Mouse (Mus musculus) lung, embryonic 15.5 days (tissue): ENCODE results near the gene Ccdc141. TPM values are rescaled to one million over a fixed set of nuclear protein-coding genes. Genes with fewer than 3 reads are reported as not detected.

ENCODE experiments used
- ATAC-seq: fragments of 200-750 bp; cut with Nextera tagmentation; 2 replicates; pipeline ENCODE4 v1.8.0; 2017; ENCODE audit warnings: moderate number of reproducible peaks, borderline replicate concordance; ENCODE audit not compliant: low FRiP score, low TSS enrichment; ENCODE audit errors: extremely low read depth
- H3K27ac ChIP-seq: fragments of 300-500 bp; sonication (generic); 2 replicates; pipeline ENCODE4 v1.5.1; 2015; ENCODE audit warnings: moderate library complexity, mild to moderate bottlenecking, inconsistent platforms
- H3K27me3 ChIP-seq: fragments of 300-500 bp; sonication (generic); 2 replicates; pipeline ENCODE4 v1.6.1; 2015; ENCODE audit warnings: inconsistent platforms
- H3K36me3 ChIP-seq: fragments of 300-500 bp; sonication (generic); 2 replicates; pipeline ENCODE4 v1.6.1; 2015; ENCODE audit warnings: inconsistent platforms
- H3K4me1 ChIP-seq: fragments of 300-500 bp; sonication (generic); 2 replicates; pipeline ENCODE4 v1.6.1; 2015; ENCODE audit warnings: inconsistent platforms
- H3K4me2 ChIP-seq: fragments of 300-500 bp; sonication (generic); 2 replicates; pipeline ENCODE4 v1.6.1; 2015; ENCODE audit warnings: inconsistent platforms, mild to moderate bottlenecking, moderate library complexity
- H3K4me3 ChIP-seq: fragments of 300-500 bp; sonication (generic); 2 replicates; pipeline ENCODE4 v1.5.1; 2015; ENCODE audit warnings: mild to moderate bottlenecking, inconsistent platforms
- H3K9ac ChIP-seq: fragments of 300-500 bp; sonication (generic); 2 replicates; pipeline ENCODE4 v1.6.1; 2015; ENCODE audit warnings: inconsistent platforms
- H3K9me3 ChIP-seq: fragments of 300-500 bp; sonication (generic); 2 replicates; pipeline ENCODE4 v1.6.1; 2016; ENCODE audit warnings: inconsistent platforms
- WGBS: fragments of 180-500 bp; shearing (Covaris S2); methylation state at CpG from one replicate; pipeline ENCODE4 v1.1.7; 2015; 5-methylcytosine and 5-hydroxymethylcytosine counted together
- polyA plus RNA-seq: library from polyadenylated mRNA; unstranded; fragments of >200 nt; fragmentation: Nextera tagmentation; extraction: Ambion mirVana; gene quantifications from 2 replicates; pipeline ENCODE4 v1.2.1, GENCODE M21; 2015

Ccdc141 gene
- polyA plus RNA-seq, 1 experiment from 2014 or later, result 19.6 TPM

- ATAC-seq, result no peak
- Histone ChIP-seq H3K27me3 (no peaks in the 10 kb centered on the region), H3K27ac (no peak overlapping the region), H3K9ac (no peak overlapping the region), H3K9me3 (no peaks in the 10 kb centered on the region), H3K4me2 (no peak overlapping the region), H3K36me3 (no peaks in the 10 kb centered on the region), H3K4me1 (no peaks in the 10 kb centered on the region), H3K4me3 (no peak overlapping the region)
- WGBS, result 37% methylated on average over 2 of the region's 2 CpGs
Measured at GRCm38 (mm10) chr2:77114335-77114734, 56.1 kb downstream of the Ccdc141 start.

- Histone ChIP-seq H3K4me1 (no peaks in the 10 kb centered on the region), H3K27me3 (no peaks in the 10 kb centered on the region), H3K27ac (no peak overlapping the region), H3K4me3 (no peak overlapping the region), H3K36me3 (no peaks in the 10 kb centered on the region), H3K9ac (no peak overlapping the region), H3K9me3 (no peaks in the 10 kb centered on the region), H3K4me2 (no peak overlapping the region)
- no peak for ATAC-seq
- WGBS, result 60% methylated on average over 8 of the region's 8 CpGs
Measured at GRCm38 (mm10) chr2:77113867-77114266, 56.6 kb downstream of the Ccdc141 start.

- Histone ChIP-seq H3K4me1 (no peaks in the 10 kb centered on the region), H3K4me3 (no peak overlapping the region), H3K9me3 (no peaks in the 10 kb centered on the region), H3K27ac (no peak overlapping the region), H3K36me3 (no peaks in the 10 kb centered on the region), H3K9ac (no peak overlapping the region), H3K27me3 (no peaks in the 10 kb centered on the region), H3K4me2 (no peak overlapping the region)
- ATAC-seq, result no peak
- WGBS, result 83% methylated on average over 5 of the region's 5 CpGs
Measured at GRCm38 (mm10) chr2:77113026-77113425, 57.4 kb downstream of the Ccdc141 start.

DNA sequence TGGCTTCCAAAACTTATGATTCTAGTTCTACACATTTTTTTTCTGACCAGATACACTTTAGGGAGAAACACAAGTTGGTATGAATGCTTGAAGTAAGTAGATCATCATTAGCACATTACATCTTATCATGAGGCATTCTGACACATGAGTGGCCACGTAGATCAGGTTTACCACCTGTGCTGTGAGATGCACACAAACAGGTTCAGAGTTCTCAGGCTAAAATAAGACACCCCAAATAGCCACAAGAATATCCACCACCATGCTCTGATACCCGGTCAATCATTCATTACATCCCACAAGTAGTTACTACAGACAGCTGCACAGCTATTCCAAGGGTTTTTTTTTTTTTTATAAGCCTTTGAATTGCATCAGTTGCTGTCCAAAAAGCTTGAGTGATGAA lies 59.3 kb downstream of the Ccdc141 start:
- no peak for ATAC-seq
- Histone ChIP-seq H3K27ac (no peak overlapping the region), H3K4me1 (peaks cover 5% of the 10 kb centered on the region; the same call in 1 of the 2 replicates), H3K36me3 (no peaks in the 10 kb centered on the region), H3K27me3 (no peaks in the 10 kb centered on the region), H3K9ac (no peak overlapping the region), H3K4me2 (no peak overlapping the region), H3K4me3 (no peak overlapping the region), H3K9me3 (no peaks in the 10 kb centered on the region)
- 82% methylated on average over 2 of the region's 2 CpGs for WGBS

- Histone ChIP-seq H3K27me3 (no peaks in the 10 kb centered on the region), H3K9ac (no peak overlapping the region), H3K4me3 (no peak overlapping the region), H3K4me1 (peaks cover 8% of the 10 kb centered on the region; the same call in 1 of the 2 replicates), H3K9me3 (no peaks in the 10 kb centered on the region), H3K36me3 (no peaks in the 10 kb centered on the region), H3K4me2 (no peak overlapping the region), H3K27ac (no peak overlapping the region)
- ATAC-seq, result no peak
- WGBS, result 72% methylated on average over 4 of the region's 4 CpGs
Measured at GRCm38 (mm10) chr2:77110365-77110764, 60.1 kb downstream of the Ccdc141 start.

- Histone ChIP-seq H3K36me3 (no peaks in the 10 kb centered on the region), H3K27me3 (no peaks in the 10 kb centered on the region), H3K4me2 (no peak overlapping the region), H3K27ac (no peak overlapping the region), H3K4me1 (peaks cover 8% of the 10 kb centered on the region; the same call in 1 of the 2 replicates), H3K9me3 (no peaks in the 10 kb centered on the region), H3K9ac (no peak overlapping the region), H3K4me3 (no peak overlapping the region)
- WGBS, result 75% methylated on average over 8 of the region's 8 CpGs
- no peak for ATAC-seq
Measured at GRCm38 (mm10) chr2:77109506-77110123, 60.8 kb downstream of the Ccdc141 start.

GRCm38 (mm10) chr2:77108562-77108961 lies 61.9 kb downstream of the Ccdc141 start:
- H3K9me3 ChIP-seq, result no peaks in the 10 kb centered on the region
- H3K4me3 ChIP-seq, result no peak overlapping the region
- H3K27me3 ChIP-seq, result no peaks in the 10 kb centered on the region
- no peak overlapping the region for H3K27ac ChIP-seq
- no peak for ATAC-seq
- peaks cover 8% of the 10 kb centered on the region; the same call in 1 of the 2 replicates for H3K4me1 ChIP-seq
- WGBS, result 59% methylated on average over 5 of the region's 5 CpGs
- H3K4me2 ChIP-seq, result no peak overlapping the region
- no peak overlapping the region for H3K9ac ChIP-seq
- no peaks in the 10 kb centered on the region for H3K36me3 ChIP-seq

GRCm38 (mm10) chr2:77106150-77106549 lies 64.3 kb downstream of the Ccdc141 start:
- H3K4me3 ChIP-seq, result no peak overlapping the region
- no peak for ATAC-seq
- peaks cover 8% of the 10 kb centered on the region; the same call in 1 of the 2 replicates for H3K4me1 ChIP-seq
- no peaks in the 10 kb centered on the region for H3K36me3 ChIP-seq
- peak overlapping the region; percentile 4; the same call in 1 of the 2 replicates for H3K27ac ChIP-seq
- no peak overlapping the region for H3K4me2 ChIP-seq
- H3K9me3 ChIP-seq, result no peaks in the 10 kb centered on the region
- WGBS, result 80% methylated on average over 3 of the region's 3 CpGs
- H3K27me3 ChIP-seq, result no peaks in the 10 kb centered on the region
- H3K9ac ChIP-seq, result no peak overlapping the region

DNA sequence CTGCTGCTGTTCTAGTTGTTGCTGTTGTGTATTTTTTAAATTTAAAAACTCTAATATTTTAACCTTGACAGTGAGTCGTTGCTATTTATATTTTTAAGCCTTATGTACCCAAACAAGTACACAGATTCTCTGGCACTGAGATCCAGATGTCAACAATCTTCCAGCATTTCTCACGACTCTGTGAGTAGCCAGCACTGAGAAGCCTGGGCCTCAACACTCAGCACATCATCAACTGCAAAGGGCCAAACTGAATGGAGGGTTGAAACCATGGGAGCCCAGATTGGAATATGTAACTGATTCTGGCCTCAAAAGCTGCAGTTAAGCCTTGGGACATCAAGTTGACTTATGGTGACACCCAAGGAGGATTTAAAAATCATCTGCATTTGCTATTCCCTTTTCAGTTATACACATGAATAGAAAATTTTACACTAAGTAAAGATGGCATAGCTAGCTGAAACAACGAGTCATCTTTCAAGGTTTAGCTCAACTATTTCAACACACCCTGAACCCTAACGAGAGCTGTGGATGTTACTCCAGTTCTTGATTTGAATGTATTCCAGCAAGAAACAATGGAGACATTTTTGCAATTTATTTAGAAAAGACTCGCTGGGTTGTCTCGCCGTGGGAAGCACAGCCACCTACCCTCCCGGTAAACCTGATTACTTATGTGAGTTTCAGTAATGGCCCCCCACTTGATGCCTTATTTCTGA lies 65.3 kb downstream of the Ccdc141 start:
- 67% methylated on average over 8 of the region's 8 CpGs for WGBS
- H3K4me3 ChIP-seq, result no peak overlapping the region
- H3K27me3 ChIP-seq, result no peaks in the 10 kb centered on the region
- ATAC-seq, result peak; percentile 76; the same call in 1 of the 2 replicates
- H3K9me3 ChIP-seq, result no peaks in the 10 kb centered on the region
- peaks cover 8% of the 10 kb centered on the region; the same call in 1 of the 2 replicates for H3K4me1 ChIP-seq
- H3K27ac ChIP-seq, result peak overlapping the region; percentile 50; the same call in 1 of the 2 replicates
- H3K36me3 ChIP-seq, result no peaks in the 10 kb centered on the region
- H3K4me2 ChIP-seq, result no peak overlapping the region
- no peak overlapping the region for H3K9ac ChIP-seq

- H3K9ac ChIP-seq, result no peak overlapping the region
- WGBS, result 93% methylated on average over 5 of the region's 5 CpGs
- H3K27me3 ChIP-seq, result no peaks in the 10 kb centered on the region
- no peaks in the 10 kb centered on the region for H3K36me3 ChIP-seq
- no peak overlapping the region for H3K4me2 ChIP-seq
- no peak overlapping the region for H3K27ac ChIP-seq
- H3K9me3 ChIP-seq, result no peaks in the 10 kb centered on the region
- no peak for ATAC-seq
- H3K4me1 ChIP-seq, result peaks cover 8% of the 10 kb centered on the region; the same call in 1 of the 2 replicates
- H3K4me3 ChIP-seq, result no peak overlapping the region
Measured at GRCm38 (mm10) chr2:77102516-77102915, 67.9 kb downstream of the Ccdc141 start.

DNA sequence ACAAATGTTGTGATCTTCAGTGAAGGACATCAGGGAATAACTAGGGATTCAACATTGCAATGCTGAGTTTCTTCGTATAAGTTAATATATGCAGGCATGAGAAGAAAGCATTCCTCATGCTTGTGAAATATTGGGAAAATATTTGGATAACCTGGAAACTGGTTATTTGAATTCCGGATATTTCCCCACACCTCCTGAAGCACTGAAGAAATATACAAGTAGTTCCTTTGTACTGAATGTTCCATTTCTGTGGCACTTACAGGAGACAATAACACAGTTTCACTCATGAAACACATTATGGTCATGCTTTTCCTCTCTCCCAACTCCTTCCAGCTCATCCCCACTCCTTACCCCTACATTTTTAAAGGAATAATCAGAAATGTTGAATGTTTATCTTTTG lies 70.6 kb downstream of the Ccdc141 start:
- H3K4me1 ChIP-seq, result no peaks in the 10 kb centered on the region
- no peak overlapping the region for H3K4me3 ChIP-seq
- no peak overlapping the region for H3K9ac ChIP-seq
- WGBS, result 68% methylated on average over 2 of the region's 2 CpGs
- no peaks in the 10 kb centered on the region for H3K27me3 ChIP-seq
- H3K27ac ChIP-seq, result no peak overlapping the region
- no peaks in the 10 kb centered on the region for H3K9me3 ChIP-seq
- no peak for ATAC-seq
- no peak overlapping the region for H3K4me2 ChIP-seq
- H3K36me3 ChIP-seq, result no peaks in the 10 kb centered on the region

- Histone ChIP-seq H3K36me3 (no peaks in the 10 kb centered on the region), H3K27me3 (no peaks in the 10 kb centered on the region), H3K9ac (no peak overlapping the region), H3K9me3 (no peaks in the 10 kb centered on the region), H3K4me3 (no peak overlapping the region), H3K27ac (no peak overlapping the region), H3K4me1 (no peaks in the 10 kb centered on the region), H3K4me2 (no peak overlapping the region)
- ATAC-seq, result no peak
- WGBS, result 86% methylated on average over 3 of the region's 3 CpGs
Measured at GRCm38 (mm10) chr2:77098769-77099168, 71.7 kb downstream of the Ccdc141 start.
